Mouse (Mus musculus) gastrocnemius, postnatal 10 days (tissue): ENCODE data around the gene Slc22a19. TPM values are rescaled to one million over a fixed set of nuclear protein-coding genes. Genes with fewer than 3 reads are reported as not detected.
"Not testable (repeated sequence)": the region's sequence is repeated elsewhere in the genome, so short reads cannot be mapped to it uniquely, and the experiment has no call there.

Experiments
- DNase-seq: peaks from one replicate; pipeline ENCODE4 v3.0.0; 2021; ENCODE audit warnings: mixed read lengths
- long read RNA-seq, 2 experiments: library from polyadenylated mRNA; stranded (forward); transcript quantifications; one replicate each; pipeline ENCODE4 v2.0.0; 2021
- total RNA-seq, 2 experiments: library from RNA; stranded (reverse); gene quantifications; 2 replicates each; pipeline ENCODE4 v1.2.3; 2021

The Slc22a19 gene
- total RNA-seq = not detected
- long read RNA-seq, experiment 1 = 0 reads
- long read RNA-seq, experiment 2 = 0 reads

DNA sequence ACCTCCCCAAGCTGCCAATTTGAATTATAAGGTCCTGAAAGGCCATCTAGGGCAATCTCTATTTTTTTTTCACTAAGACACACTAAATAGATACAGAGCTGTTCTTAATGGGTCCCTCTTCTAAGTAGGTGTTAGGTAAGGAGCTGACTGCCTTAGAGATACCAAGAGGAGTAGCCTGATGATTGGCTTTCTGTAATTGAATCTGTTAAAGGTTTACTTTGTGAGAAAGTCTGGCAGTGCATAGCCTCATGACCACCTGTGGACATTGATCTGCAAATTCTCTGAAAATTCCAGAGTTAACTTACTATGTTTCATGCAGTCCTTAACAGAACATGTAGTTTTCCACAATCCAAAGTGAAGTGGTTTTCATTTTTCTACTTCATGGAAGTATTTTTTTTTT, at the start of gene Slc22a19:
Gene Slc22a19, minus strand, starts transcription at position 163 of the 400 bp plus-strand sequence.
- no peak for DNase-seq

DNA sequence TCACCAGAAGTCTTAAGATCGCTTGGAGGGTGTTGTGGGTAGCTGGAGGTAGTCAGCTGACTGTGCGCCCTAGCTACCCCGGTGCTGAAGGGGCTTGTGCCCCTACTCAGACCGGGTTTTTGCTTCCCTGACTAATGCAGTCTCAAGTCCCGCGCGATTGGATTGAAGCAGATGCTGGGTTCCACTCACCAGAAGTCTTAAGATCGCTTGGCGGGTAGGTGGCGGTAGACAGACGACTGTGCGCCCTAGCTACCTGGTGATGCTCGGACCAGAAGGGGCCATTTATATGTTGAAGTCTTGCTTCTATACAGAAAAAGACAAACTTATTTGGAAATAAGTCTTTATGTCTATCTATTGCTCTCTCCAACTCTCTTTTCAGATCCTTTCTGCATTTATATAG, 42.3 kb upstream of the Slc22a19 start:
- not testable (repeated sequence) for DNase-seq

DNA sequence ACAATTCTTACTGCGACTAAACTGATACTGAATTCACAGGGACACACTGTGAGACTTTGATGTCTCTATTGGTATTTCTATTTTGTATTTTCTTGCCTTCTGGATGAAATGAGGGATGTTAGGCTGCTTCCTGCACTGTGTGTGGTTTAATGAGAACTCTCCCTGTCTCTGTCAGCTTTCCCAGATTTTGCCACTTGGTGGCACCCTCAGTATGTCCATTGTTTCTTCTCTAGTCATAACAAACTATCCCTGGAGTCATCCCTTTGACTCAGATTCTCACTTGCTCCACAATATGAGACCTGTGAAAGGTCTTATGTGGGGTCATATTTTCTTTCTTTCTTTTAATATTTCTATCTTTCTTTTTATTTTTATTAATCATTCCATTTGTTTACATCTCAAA, 18.4 kb upstream of the Slc22a19 start:
- no peak for DNase-seq

DNA sequence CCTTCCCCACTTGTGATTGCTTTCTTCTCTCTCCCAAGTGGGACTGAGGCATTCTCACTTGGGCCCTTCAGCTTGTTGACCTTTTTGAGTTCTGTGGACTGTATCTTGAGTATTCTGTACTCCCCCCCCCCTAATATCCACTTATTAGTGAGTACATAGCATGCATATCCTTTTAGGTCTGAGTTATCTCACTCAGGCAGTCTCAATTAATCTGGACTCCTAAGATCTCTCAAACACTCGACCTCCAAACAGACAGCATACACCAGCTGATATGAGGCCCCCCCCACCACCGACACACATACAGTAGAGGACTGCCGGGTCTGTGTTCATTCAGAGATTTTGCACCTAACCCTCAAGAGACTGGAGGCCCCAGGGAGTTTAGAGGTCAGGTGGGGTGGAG, 18.0 kb downstream of the Slc22a19 start:
- DNase-seq = not testable (repeated sequence)

DNA sequence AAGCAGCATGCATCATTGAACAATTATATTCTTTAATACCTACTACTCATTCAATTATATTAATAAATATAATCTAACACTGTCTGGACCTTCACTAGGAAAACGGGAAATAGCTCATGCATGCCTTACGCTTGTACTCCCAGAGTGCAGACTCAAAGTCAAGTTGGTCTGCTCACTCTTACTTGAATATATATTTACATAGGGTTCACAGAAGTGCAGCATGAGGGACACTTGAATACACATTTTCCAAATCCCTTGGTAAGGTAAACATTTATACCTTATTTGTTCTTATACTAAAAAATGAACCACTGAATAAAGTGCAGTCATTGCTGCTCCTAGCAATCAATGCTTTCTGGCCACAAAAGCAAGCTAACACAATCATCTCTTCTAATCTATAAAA, 19.9 kb downstream of the Slc22a19 start:
- no peak for DNase-seq

DNA sequence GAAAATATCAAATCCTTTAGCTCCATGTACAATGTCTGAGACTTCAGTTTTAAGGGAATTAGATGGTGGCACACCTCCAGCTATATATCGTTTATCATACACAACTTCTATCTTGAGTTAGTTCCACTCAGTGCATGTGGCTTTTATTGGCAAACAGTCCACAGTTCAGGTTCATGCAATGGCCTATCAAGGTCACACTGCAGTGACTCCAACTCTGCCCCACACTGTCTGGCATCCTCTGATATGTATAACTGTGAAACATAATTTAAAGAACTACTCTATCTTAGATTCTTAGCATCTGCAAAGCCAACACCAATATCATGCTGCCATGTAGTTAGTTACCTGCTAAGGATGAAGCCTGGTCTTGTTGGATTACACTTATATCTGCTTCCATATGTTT, 23.1 kb downstream of the Slc22a19 start:
- DNase-seq = no peak

DNA sequence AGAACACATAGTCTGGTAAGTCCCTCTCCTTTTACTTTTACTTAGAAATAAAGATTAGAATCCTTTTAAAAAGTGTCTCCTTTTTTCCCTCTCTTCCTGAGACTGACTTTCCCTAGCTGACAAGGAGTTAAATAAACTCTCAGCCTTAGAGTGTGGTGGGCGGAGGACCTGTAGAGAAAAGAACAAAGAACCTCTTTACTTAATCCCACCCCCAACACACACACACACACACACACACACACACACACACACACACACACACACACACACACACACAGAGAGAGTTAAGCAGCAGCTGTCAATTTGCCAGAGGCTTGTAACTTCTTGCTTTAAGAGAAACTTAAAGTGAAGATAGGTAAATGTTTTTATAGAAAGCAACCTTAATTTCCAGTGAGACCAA, 39.1 kb downstream of the Slc22a19 start:
- no peak for DNase-seq

DNA sequence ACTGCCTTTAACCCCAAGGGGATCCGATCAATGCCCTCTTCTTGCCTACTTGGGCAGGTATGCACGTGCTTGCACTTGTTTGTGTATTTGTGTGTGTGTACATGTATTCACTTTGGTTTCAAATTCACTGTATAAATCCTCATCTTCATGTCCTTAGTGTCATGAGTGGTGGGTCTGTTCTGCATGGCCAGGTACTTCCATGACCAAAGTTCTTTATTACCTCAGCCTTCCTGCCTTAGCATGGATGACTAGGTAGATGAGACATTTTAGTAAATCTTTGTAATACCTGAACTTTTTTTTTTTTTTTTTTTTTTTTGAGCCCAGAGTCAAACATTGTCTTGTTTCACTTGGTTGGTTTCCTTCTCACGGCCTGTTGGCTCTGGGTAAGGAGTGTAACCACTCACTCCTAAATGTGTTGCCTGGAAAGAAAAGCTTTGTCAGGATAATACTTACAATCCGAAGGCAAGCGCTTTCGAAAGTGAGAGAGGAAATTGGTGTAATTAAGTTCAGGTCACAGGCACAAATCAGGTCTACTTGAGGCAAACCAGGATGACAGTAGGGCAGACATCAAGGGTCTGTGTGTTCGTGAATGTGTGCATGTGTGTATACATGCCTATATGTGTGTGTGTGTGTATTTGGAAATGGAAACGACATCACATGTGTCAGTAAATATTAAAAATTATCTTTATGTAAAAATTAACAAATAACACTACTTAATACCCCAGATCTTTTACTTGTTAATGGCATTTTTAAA, 62.0 kb downstream of the Slc22a19 start:
- no peak for DNase-seq

DNA sequence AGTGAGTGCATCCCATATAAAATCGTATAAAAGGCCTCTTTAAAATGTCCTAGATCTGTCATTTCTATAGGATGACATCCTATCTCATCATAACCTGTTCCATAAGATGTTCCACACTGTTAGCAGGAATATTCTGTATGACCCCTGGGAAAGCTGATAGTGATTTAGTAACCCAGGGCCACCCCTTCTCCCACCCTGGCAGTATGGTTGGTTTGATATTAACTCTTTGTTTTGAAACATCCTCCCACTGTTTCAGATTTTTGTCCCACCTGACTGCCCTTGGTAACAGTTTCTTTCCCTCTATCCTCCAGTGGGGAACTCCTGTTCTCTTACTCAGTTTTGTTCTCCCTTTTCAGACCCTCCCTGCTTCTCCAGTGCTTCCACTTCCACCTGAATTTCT, 77.3 kb downstream of the Slc22a19 start:
- no peak for DNase-seq

DNA sequence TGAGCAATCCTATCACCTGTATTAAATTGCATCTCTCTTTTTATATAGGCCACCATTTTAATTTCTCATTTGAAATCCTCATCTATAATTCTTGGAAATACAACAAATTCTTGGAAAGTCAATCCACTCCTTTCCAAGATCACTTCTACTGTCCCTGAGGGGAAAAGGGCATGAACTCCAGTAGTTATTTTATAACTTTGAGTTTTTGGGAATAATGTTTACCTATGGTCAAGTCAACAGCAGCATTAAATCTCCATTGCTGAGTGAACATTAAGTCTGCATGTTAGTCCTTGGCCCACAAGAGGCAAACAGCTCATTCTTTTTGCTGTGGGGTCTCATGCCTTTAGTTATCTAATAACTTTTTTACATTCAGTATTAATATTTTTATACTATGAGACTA, 78.1 kb downstream of the Slc22a19 start:
- no peak for DNase-seq

Other genes starting within 250 kb of the Slc22a19 start
- 10 to 100 TPM; 50.5 to 55.1 TPM for gene Rtn3, start 228.0 kb downstream of the Slc22a19 start, total RNA-seq
- 10 to 100 TPM; 22.8 to 27.5 TPM for gene Atl3, start 217.3 kb downstream of the Slc22a19 start, total RNA-seq
- gene Pla2g16, start 153.9 kb downstream of the Slc22a19 start, total RNA-seq = 10 to 100 TPM; 61.0 to 61.6 TPM
- gene Lgals12, start 104.1 kb downstream of the Slc22a19 start, total RNA-seq = 1 to 10 TPM in 1 of 2 experiments, under 1 TPM in 1; 0.90 to 1.2 TPM
- not detected for gene Hrasls5, start 98.8 kb downstream of the Slc22a19 start, total RNA-seq
- gene Slc22a26, start 91.4 kb upstream of the Slc22a19 start, total RNA-seq = not detected